Mouse (Mus musculus): ENCODE measurements around the gene Dlec1. TPM values are rescaled to one million over a fixed set of nuclear protein-coding genes. Genes with fewer than 3 reads are reported as not detected.
A peak's percentile ranks its signal among the peaks of the same experiment; 100 is the strongest.

The Dlec1 gene
- total RNA-seq (2015) (not detected in 2 replicates), total RNA-seq (2017) (not detected in 2 replicates)

DNA sequence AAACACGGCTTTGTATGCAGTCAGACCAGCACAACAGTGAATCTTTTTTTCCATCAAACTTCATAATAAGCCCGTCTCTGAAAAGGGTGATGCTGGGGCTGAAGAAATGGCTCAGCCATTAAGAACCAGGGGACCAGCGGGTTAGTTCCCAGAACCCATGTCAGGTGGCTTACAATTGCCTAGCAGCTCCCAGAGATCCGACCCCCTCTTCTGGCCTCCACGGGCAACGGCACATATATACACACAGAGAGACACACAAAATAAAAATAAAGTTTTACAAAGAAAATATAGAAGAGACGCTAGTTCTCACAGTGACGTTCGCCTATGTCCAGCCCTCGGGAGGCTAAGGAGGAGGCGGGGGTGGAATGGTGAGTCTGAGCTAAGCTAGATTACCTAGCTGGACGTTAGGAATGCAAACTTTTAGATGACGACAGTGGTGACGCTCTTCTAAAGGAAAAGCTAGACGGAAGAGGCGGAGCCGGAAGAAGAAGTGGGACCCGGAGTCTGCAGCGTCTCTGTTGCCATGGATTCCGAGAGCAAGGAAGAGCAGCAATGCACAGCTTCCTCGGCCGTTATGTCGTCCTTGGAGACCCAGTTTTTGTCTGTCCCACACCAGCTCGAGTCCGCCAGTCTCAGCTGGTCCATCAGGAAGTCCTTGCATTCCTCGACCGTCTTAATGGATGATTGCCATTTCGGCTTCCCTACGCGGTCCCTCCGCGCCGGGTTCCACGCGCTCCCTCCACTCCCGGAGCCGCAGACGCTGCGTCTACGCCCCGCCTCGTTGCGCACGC is at the start of gene Dlec1:
Dlec1 (plus strand) TSS at position 487 of the 791 bp plus-strand sequence.
- ATAC-seq (ENCODE audit: poor library complexity, severe bottlenecking), result peak; percentile 93

DNA sequence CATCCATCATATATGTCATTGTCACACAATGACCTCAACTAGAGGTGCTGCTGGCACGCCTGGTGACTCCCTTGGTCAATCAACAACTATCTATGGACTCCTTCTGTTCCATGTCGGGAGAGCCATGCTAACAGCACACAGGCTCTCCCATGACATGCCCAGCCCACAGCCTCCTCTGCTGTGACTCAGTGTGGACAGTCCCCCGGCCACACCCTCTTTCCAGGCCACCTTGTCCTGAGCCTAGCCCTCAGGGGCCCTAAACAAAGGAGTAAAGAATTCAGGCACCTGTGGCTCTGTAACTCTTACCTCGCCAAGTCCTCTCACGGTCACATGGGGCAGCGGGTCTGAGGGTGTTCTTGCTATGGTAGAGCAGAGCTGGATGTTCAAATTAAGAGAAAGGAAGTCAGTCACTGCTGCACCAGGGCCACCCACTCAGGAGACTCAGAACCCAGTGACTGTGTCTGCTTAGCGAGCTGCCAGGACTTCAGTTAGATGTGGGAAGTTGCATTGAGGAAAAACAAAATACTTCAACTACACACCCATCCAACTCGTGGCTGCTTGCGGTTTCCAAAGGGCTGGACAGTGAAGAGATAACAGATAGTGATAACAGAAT is 48.2 kb upstream of the Dlec1 start:
- no peak for ATAC-seq (ENCODE audit: poor library complexity, severe bottlenecking)

DNA sequence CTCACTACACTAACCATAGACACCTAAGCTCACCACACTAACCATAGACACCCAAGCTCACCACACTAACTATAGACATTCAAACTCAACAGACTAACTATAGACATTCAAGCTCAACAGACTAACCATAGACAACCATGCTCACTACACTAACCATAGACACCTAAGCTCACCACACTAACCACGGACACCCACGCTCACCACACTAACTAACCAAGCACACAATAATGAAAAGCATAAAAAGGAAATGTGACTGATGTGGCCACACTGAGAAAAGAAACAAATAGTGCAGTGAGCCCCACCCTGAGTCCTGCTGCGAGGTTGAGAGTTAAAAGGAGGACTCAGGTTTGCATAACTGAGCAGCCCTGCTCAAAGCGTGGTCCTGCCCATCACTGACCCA is 46.9 kb upstream of the Dlec1 start:
- no peak for ATAC-seq (ENCODE audit: poor library complexity, severe bottlenecking)

DNA sequence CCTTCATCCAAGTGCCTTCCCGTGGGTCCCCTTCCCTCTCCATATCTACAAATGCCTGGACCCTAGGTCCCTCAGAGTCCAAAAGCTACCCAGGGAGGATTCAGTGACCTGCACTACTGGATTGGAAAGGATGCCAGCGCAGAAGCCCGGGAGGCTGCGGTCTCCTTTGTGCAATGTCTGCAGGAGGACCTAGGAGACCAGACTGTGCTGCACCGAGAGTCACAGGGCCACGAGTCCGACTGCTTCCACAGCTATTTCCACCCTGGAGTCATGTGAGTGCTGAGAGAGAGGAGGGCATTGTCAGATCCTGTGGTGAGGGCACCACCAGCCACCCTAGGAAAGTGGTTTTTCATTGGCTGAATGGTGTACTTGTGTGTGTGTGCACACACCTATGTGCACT is 44.0 kb upstream of the Dlec1 start:
- no peak for ATAC-seq (ENCODE audit: poor library complexity, severe bottlenecking)

DNA sequence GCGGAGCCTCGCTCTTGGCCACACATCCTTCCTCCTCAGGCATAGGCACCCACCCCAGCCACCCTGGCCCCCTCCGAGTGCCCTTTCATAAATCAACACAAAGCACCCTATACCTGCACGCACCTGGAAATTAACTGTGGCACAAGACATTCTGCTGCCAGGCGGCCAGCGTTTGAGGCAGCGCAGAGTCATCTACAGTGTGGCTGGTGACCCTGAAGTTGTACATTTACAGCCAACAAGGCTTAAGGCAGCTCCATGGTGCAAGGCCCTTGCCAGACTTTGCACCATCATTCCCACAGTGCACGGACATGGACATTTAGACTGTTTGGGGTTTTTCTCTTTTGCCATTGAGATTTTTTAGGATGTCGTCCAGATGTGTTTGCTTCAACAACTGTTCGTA is 41.6 kb upstream of the Dlec1 start:
- no peak for ATAC-seq (ENCODE audit: poor library complexity, severe bottlenecking)

DNA sequence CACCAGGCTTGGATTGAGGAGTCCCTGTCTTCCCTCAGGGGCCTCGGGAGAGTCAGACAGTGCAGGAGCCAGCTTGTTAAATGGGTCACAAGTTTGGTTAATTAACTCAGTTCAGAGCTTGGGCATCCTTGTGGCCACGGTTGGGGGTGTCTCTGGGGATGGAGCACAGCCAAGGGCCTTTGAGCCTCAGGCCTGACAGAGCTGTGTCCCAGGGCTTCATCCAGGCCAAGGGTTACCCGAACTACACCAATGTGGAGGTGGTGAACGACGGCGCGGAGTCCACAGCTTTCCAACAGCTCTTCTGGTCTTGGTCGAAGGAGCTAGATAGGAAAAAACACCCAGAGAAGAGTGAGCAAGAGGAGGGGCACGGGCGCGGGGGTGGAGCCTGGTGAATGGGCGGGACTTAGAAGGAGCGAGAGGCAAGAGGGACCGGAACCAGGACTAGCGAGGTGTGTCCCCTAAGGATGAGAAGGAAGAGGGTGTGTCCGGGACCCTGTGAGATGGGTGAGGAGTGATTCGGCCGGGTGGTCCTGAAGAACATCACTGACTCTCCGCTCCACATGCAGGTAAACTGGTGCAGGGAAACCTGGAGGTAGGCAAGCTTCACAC is 39.1 kb upstream of the Dlec1 start:
- ATAC-seq (ENCODE audit: poor library complexity, severe bottlenecking), result peak; percentile 61

DNA sequence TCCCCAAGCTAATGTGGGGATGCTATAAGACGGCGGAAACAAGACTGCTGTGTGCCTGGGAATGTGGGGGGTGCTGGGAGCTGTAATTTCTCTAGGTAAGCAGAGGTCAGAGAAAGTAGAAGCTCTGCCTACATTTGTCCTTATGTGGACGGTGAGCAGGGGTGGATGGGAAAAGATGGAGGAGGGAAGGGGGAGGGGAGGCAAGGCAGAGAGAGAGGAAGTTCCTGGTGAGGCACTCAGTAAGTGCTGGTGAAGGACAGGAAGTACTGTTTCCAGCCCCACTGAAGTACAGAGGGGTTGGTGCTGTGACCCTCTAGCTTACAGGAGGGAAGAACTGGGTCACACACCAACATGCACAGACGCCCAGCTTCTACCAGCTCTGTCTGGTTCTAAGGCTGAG is 38.0 kb upstream of the Dlec1 start:
- ATAC-seq (ENCODE audit: poor library complexity, severe bottlenecking), result peak; percentile 70

DNA sequence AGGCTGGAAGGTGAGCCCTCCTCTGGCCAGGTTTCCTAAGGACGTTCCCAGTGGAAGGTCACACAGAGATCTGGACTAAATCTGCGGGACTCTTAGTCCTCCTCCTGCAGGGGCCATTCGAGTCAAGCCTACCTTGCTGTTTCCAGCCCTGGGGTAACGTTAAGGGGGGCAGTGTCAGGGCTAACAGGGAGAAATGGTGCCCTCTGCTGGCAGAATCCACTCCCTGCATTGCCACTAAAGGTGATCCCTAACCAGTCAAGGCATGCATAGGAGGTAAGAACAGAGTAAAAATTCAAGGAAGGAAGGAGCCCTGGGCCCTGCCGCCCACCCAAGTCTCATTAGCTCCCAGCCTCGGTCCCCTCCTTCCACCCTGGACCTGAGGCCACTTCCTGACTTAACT is 34.7 kb upstream of the Dlec1 start:
- ATAC-seq (ENCODE audit: poor library complexity, severe bottlenecking), result peak; percentile 58

DNA sequence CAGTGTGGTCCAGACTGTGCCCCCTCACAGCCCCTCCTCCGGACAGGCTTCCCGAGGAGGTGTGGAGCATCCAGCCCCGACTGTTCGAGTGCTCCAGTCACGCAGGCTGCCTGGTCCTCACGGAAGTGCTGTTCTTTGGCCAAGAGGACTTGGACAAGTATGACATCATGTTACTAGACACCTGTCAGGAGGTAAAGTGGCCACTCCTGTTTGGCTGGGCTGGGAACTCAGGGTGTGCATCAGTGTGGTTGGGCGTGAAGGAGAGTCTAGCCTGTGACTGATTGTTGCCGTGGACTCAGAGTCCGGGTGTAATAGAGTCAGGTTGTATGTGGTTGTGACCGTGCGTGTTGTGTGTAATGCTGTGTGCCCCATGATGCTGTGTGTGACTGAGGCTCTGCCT is 34.0 kb upstream of the Dlec1 start:
- ATAC-seq (ENCODE audit: poor library complexity, severe bottlenecking), result no peak

DNA sequence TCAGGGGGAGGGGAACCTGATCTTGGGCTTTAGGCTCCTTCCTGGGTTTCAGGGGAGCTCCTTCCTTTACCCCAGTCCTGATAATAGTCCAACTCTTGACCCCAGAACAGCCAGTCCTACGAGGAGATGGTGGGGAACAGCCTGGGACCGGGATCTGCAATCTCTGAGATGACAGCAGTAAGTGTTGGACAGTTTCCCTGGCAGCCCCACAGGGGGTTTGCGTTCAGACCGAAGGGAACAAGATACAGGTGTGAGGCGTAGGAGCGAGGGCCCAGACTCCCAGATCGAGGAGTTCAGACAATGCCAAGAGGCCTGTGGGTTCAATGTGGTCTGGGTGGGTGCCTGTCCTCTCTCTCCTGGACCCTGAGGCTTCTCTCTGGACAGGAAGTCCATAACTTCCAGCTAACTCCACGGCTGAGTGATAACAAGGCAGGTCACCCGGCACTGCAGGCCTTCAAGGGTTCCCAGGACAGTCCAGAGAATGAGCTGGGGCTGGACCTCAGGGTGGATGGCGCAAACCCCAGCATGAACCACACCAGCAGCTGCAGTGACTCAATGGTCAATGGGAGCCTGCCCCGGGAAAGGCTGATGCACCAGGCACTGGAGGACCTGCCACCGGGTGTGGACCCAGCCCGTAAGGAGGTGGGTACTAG is 32.0 kb upstream of the Dlec1 start:
- ATAC-seq (ENCODE audit: poor library complexity, severe bottlenecking), result no peak

DNA sequence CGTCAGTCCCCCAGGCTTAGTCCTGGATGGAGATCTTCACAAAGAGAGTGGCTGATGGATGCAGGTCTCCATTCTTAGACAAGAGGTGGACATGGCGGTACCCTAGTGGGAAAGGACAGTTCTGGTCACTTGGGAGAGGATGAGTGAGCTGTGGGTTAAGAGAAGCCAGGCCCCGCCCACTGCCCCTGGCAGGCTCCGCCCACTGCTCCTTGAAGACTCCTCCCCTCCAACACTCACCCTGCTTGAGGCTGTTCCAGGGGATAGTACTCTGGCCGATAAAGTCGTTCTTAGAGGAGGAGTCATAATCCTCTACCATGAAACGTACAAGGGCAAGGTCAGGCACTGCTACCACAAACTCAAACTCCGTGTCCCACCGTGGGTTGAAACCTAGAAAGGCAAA is 30.5 kb upstream of the Dlec1 start:
- ATAC-seq (ENCODE audit: poor library complexity, severe bottlenecking), result no peak

DNA sequence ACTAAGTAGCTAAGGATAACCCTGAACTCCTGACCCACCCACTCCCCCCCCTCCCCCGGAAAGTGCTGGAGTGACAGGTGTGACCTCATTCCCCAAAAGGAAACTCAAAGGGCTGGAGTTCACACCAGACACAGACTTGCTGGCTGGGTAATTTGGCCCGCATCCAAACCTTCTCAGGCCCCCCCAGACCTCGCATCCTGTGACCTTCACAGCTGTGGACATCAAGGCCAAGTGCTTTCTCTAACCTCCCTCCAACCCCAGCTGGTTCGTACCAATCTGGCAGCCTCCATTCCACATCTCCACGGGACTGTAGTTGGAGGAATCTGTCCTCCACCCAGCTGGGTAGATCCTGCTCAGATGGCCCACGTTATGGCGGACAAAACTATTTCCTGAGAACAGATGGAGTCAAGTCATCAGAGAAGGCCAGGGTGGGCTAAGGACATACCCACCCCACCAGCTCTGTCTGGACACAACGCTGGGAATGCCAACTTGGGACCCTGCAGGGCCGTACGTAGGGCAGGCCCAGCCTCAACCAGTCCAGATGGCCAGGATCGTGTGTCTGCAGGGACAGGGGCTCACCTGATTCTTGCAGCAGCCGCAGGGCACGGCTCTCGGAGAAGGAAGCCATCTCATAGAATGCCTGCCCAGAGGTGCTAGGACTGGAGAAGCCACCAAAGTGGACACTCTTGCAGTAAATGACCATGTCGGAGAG is 28.9 kb upstream of the Dlec1 start:
- no peak for ATAC-seq (ENCODE audit: poor library complexity, severe bottlenecking)

DNA sequence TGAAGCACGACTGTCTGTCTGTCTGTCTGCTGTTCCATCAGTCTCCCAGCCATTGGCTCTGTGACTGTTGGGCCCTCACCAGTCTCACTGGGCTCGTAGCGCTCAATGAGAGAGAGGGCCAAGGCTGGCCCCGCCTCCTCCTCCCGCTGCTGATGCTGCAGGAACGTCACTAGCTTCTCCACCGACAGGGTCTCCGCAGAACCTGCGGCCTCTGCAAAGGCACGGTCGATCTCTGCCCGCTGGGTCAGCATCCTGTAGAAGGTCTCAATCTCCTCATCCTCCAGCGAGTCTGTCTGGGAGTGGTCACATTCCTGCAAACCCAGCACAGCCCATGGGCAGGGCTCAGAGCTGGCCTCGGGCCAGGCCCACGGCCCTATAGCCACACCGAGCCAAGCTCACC is 26.6 kb upstream of the Dlec1 start:
- peak; percentile 25; the same call in 1 of the 2 replicates for ATAC-seq (ENCODE audit: poor library complexity, severe bottlenecking)

DNA sequence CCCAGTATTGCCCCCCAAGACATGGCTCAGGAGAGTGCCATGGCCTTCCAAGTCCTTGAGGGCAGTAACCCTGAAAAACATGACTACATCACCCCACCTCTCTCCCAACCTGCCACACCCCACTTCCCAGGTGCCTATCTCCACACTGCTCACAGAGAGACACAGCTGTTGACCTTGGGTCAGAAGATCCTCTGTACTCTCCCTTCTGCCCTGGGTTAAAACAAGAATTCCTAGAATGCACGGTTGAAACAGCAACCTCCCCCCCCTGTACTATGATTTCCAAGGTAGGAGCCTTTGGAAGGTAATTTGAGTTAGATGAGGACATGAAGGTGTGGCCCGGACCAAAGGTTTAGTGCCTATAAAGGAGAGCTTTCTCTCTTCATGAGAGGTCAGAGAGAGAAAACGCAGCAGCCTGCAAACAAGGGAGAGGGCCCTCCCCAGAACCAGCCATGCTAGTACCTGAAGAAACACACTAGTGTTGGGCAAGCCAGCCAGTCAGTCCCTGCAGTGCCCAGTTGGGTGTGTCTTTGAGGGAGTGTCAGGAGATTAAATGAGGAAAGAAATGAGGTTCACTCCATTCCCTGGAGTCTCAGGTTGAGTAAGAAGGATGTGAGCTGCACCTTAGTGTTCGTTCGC is 22.1 kb upstream of the Dlec1 start:
- no peak for ATAC-seq (ENCODE audit: poor library complexity, severe bottlenecking)

DNA sequence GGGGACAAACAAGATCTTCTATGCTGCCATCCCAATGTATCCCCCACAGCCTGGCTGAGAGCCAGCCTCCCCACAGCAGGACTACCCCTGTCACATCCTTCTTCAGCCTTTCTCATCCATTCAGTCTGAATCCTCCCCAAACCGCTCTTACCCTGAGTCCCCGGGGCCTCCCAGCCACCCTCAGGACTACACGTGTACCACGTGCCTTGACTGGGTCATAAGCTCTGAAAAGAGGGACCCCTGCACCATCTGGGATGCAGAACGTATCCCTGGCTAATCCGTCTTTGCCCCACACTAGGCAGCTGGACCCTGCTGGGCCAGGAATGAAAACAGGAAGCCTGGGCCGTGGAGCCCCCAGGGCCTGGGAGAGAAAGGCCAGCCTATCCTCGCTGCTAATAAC is 20.2 kb upstream of the Dlec1 start:
- no peak for ATAC-seq (ENCODE audit: poor library complexity, severe bottlenecking)

DNA sequence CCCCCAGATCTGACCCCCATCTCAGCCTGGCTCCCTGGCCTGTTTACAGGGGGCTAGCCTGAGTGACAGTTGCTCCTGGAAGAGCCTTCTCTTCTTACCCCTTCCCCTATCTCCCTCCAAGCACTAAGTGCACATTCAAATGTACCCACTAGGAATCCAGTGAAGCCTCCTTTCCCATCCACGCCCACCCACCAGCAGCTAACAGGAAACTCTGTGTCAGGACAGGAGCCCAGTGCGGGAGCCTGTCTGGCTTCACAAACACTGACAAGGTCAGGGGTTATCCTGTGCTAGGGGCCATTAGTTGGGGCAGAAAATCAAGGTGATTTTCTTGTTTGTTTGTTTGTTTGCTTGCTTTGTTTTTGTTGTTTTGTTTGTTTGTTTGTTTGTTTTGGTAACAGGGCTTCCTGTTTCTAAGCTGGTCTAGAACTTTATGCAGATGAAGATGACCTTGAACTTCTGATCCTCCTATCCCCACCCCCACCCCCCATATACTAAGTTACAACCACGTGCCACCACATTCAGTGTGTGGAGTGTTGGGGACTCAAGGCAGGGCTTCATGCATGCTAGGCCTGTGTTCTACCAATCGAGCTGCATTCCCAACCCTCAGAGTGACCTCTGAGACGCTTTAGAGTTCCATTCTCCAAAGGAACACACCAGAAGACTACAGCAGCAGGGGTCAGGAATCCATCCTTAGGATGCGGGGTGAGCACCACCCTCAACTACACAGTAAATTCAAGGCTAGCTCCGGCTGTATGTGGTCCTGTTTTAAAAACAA is 19.4 kb upstream of the Dlec1 start:
- no peak for ATAC-seq (ENCODE audit: poor library complexity, severe bottlenecking)

DNA sequence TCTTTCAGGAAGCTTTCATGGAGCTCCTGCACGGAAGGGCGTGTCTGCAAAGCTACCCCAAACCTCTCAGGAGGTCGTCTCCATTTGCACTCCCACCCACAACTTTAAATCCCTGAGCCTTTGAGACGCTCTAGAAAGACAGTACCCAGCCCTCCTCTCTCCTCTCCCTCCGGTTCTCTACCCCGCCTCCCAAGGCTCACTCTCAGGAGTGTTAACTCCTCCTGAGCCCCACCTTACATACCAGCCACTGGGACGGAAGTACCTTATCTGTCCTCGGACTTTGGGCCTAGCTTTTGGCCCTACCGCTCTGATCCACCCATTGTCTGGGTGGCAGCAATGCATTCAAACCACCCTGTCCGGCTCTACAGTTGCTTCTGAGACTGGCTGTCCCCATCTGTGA is 18.3 kb upstream of the Dlec1 start:
- no peak for ATAC-seq (ENCODE audit: poor library complexity, severe bottlenecking)

DNA sequence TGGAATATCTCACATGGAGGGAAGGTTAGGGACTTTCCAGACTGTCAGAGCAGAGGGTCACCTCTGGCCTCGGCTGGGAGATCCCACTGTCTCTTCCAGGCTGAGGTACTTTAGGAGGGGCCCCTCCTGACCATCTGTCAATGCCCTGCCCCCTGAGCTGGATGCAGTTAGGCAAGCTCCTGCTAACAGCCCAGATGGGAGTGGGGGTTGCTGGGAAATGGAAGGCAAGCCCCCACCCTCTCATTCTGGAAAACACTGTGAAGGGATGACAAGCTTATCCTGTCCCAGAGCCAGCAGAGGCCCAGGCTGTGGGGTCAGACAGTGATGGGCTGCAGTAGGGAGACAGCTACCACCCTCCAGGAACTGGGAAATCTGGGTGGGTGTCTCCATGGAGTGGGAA is 15.8 kb upstream of the Dlec1 start:
- ATAC-seq (ENCODE audit: poor library complexity, severe bottlenecking), result no peak

DNA sequence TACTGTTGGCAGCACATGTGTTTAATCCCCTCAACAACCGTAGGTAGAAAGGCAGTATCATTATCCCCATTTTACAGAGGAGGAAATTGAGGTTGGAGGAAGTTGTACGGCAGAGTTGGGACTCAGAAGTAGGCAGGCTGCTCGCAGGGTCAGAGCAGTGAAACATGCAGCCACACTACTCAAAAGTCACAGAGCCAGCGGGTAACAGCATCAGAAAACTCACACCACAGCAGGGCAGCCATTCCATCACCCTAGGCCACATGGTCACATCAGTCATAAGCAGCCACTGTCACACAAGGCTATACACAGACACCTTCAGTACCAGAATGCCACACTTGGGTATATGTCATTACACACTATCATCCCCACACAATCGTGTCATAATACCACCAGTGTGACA is 15.0 kb upstream of the Dlec1 start:
- ATAC-seq (ENCODE audit: poor library complexity, severe bottlenecking), result no peak
